Mouse (Mus musculus) midbrain, embryonic 11.5 days (tissue): ENCODE results near the gene Evpl. TPM values are rescaled to one million over a fixed set of nuclear protein-coding genes. Genes with fewer than 3 reads are reported as not detected.

Experiments
- ATAC-seq: fragments of 200-750 bp; cut with Nextera tagmentation; 2 replicates; pipeline ENCODE4 v1.8.0; 2017; ENCODE audit warnings: moderate TSS enrichment, moderate library complexity; ENCODE audit not compliant: low FRiP score
- DNase-seq: peaks from one replicate; pipeline ENCODE4 v3.0.0; 2015; ENCODE audit warnings: low spot score; ENCODE audit errors: missing footprints
- H3K27ac ChIP-seq: fragments of 300-500 bp; sonication (generic); 2 replicates; pipeline ENCODE4 v1.5.1; 2014; ENCODE audit warnings: low read depth, low read length
- H3K27me3 ChIP-seq: fragments of 300-500 bp; sonication (generic); 2 replicates; pipeline ENCODE4 v1.6.1; 2014; ENCODE audit warnings: mild to moderate bottlenecking, low read length, moderate library complexity, mixed read lengths; ENCODE audit not compliant: control insufficient read depth, insufficient read depth
- H3K36me3 ChIP-seq: fragments of 300-500 bp; sonication (generic); 2 replicates; pipeline ENCODE4 v1.6.1; 2014; ENCODE audit warnings: mild to moderate bottlenecking, low read length, moderate library complexity, mixed read lengths; ENCODE audit not compliant: control insufficient read depth, insufficient read depth
- H3K4me1 ChIP-seq: fragments of 300-500 bp; sonication (generic); 2 replicates; pipeline ENCODE4 v1.6.1; 2014; ENCODE audit warnings: low read length; ENCODE audit not compliant: control insufficient read depth, insufficient read depth
- H3K4me2 ChIP-seq: fragments of 300-500 bp; sonication (generic); 2 replicates; pipeline ENCODE4 v1.6.1; 2014; ENCODE audit warnings: mild to moderate bottlenecking, moderate library complexity
- H3K4me3 ChIP-seq: fragments of 300-500 bp; sonication (generic); 2 replicates; pipeline ENCODE4 v1.5.1; 2014; ENCODE audit warnings: low read depth, low read length
- H3K9ac ChIP-seq: fragments of 300-500 bp; sonication (generic); 2 replicates; pipeline ENCODE4 v1.6.1; 2014; ENCODE audit warnings: low read length
- H3K9me3 ChIP-seq: fragments of 300-500 bp; sonication (generic); 2 replicates; pipeline ENCODE4 v1.6.1; 2016; ENCODE audit warnings: low read length; ENCODE audit not compliant: control insufficient read depth
- whole genome bisulfite sequencing: fragments of 180-500 bp; shearing (Covaris S2); extraction: QIAGEN DNeasy Blood & Tissue Kit; methylation state at CpG from one replicate; pipeline ENCODE4 v1.1.7; 2014; 5-methylcytosine and 5-hydroxymethylcytosine counted together
- polyA plus RNA-seq: library from polyadenylated mRNA; unstranded; fragments of >200 nt; fragmentation: Nextera tagmentation; extraction: Ambion mirVana; gene quantifications from 2 replicates; pipeline ENCODE4 v1.2.1, GENCODE M21; 2014

Gene Evpl
- polyA plus RNA-seq, 1 experiment from 2014 or later = 0.26 TPM

DNA sequence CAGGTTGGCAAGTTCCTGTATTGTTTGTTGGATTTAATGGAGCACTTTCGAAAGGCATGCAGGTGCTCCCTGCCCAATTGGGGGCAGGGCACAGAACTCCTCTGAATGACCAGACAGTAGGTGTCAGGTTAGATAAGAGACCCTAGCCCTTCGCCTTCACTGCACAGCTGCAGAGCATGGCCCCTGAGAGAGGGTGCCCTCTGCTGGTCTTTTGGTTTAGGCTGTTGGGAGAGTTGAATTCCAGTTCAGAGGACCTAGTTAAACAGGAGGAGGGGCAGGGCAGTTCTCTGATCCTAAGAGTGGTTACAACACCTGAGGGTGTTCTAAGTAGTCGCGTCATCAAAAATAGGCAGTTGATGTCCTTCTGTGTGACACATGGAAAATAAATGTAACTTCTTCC, 18.0 kb downstream of the Evpl start:
- H3K36me3 ChIP-seq = no peaks in the 10 kb centered on the region
- no peak overlapping the region for H3K4me3 ChIP-seq
- DNase-seq (no peak), ATAC-seq (no peak)
- no peak overlapping the region for H3K4me2 ChIP-seq
- 16% methylated on average over 4 of the region's 4 CpGs for WGBS
- peaks cover 36% of the 10 kb centered on the region for H3K27me3 ChIP-seq
- no peak overlapping the region for H3K9ac ChIP-seq
- peaks cover 7% of the 10 kb centered on the region; the same call in 1 of the 2 replicates for H3K9me3 ChIP-seq
- no peak overlapping the region for H3K27ac ChIP-seq
- peaks cover 8% of the 10 kb centered on the region for H3K4me1 ChIP-seq

DNA sequence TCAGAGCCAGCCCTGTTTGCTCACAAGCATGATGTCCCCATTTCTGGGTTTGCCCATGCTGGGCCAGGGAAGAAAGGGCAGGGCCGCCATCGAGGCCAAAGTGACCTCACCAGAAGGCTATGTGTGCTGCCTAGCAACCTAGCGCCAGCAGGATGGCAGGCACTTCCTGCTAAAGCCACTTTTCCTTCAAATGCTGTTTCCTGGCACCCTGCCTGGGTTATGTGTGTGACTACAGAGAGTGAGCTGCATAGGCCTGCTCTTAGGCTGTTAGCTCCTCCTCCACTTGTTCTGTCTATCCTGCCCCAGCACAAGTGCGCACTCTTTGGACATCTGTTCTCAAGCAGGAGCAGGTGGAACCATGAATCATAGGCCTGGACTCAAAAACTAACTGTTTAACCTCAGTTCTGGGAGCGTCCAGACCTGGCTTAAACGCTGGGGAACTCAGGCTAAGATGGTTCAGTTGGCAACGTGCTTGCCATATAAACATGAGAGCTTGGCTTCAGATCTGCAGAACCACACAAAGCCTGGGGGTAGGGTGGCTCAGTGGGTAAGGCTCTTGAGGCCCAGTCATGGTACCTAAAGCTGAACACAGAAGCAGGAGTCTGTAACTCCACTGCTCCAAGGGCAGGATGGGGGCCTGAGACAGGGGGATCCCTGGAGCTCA, 19.0 kb downstream of the Evpl start:
- peaks cover 8% of the 10 kb centered on the region for H3K4me1 ChIP-seq
- ATAC-seq (no peak), DNase-seq (no peak)
- peaks cover 34% of the 10 kb centered on the region for H3K27me3 ChIP-seq
- H3K27ac ChIP-seq = no peak overlapping the region
- WGBS = 76% methylated on average over 7 of the region's 7 CpGs
- peaks cover 7% of the 10 kb centered on the region; the same call in 1 of the 2 replicates for H3K9me3 ChIP-seq
- no peak overlapping the region for H3K4me2 ChIP-seq
- H3K4me3 ChIP-seq = no peak overlapping the region
- no peaks in the 10 kb centered on the region for H3K36me3 ChIP-seq
- H3K9ac ChIP-seq = no peak overlapping the region

DNA sequence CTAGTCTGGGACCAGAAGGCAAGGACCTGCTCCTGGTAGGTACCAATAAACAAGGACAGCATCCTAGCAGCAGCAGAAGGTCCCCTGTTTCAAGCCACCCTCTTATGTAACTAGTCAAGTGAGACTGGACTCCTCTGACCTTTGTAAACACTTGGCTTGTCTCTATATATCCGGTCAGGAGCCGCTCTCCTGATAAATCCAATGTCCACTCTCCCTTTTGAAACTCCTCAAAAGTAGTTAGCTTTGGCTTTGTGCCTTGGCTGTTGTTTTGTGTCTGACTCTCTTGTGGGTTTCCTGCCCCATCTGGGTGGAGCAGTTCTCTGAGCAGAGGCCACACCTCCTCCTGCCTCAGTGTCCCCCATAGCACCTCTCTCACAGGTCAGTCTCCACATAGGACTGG, 19.6 kb downstream of the Evpl start:
- H3K4me1 ChIP-seq = peaks cover 8% of the 10 kb centered on the region

DNA sequence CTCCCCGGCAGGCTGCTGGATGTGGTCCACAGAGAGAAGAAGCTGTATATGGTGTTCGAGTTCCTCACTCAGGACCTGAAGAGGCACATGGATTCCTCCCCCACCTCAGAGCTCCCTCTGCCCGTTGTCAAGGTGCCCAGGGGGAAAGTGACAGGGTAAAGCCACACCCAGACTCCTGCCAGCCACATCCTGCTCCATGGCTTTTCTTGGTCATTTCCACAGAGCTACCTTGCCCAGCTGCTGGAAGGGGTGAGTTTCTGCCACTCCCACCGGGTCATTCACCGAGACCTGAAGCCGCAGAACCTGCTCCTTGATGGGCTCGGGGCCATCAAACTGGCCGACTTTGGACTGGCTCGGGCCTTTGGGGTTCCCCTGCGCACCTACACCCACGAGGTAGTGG, 21.3 kb downstream of the Evpl start:
- Histone ChIP-seq H3K27ac (no peak overlapping the region), H3K4me1 (0 out of 2 replicates have a peak, but pooled peaks cover 2% of the 10 kb centered on the region), H3K9ac (no peak overlapping the region), H3K9me3 (peaks cover 4% of the 10 kb centered on the region; the same call in 1 of the 2 replicates), H3K4me2 (no peak overlapping the region), H3K36me3 (no peaks in the 10 kb centered on the region), H3K27me3 (peaks cover 10% of the 10 kb centered on the region), H3K4me3 (no peak overlapping the region)
- DNase-seq = no peak
- 89% methylated on average over 11 of the region's 11 CpGs for WGBS
- no peak for ATAC-seq

More for the DNA sequence above, 19.6 kb downstream of the Evpl start:
- Histone ChIP-seq H3K9me3 (peaks cover 7% of the 10 kb centered on the region; the same call in 1 of the 2 replicates), H3K27ac (no peak overlapping the region), H3K9ac (no peak overlapping the region), H3K27me3 (peaks cover 28% of the 10 kb centered on the region), H3K36me3 (no peaks in the 10 kb centered on the region), H3K4me3 (no peak overlapping the region), H3K4me2 (no peak overlapping the region)
- DNase-seq (no peak), ATAC-seq (no peak)
- WGBS = 76% methylated on average over 2 of the region's 2 CpGs

DNA sequence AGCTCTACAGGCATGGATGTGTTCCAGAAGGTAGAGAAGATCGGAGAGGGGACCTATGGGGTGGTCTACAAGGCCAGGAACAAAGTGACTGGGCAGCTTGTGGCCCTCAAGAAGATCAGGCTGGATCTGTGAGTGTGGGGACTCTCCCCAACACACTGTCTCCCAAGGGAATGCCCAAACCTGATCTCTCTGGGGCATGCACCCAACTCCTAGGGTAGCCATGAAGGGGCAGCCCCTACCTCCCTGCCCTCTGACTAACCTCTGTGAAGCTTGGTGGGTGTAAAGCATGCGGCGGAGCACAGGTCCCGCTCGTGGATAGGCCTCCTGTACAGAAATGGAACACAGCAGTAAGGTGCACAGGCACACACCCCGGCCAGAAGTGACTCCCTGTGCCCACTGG, 21.9 kb downstream of the Evpl start:
- no peak overlapping the region for H3K4me2 ChIP-seq
- DNase-seq (no peak), ATAC-seq (no peak)
- H3K36me3 ChIP-seq = no peaks in the 10 kb centered on the region
- no peaks in the 10 kb centered on the region for H3K9me3 ChIP-seq
- H3K4me3 ChIP-seq = no peak overlapping the region
- no peak overlapping the region for H3K27ac ChIP-seq
- no peak overlapping the region for H3K9ac ChIP-seq
- peaks cover 5% of the 10 kb centered on the region for H3K27me3 ChIP-seq
- 0 out of 2 replicates have a peak, but pooled peaks cover 2% of the 10 kb centered on the region for H3K4me1 ChIP-seq
- 87% methylated on average over 6 of the region's 6 CpGs for WGBS

DNA sequence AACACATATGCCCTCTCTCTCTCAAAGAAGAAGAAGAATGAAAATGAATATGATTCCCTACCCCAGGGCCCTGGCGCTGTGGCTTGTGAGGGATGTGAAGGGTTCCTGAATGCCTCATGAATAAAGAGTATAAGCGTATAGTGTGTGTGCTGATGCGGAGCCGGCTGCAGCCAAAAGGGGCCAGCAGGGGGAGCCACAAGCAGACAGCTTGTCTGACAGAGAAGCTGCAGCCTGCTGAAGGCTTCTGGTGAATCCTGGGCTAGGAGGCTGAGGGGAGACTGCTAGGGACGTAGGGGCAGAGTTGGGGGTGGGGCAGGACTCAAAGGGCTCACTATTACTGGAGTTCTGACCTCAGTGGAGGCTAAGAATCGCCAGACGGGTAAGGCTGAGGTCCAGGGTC, 22.7 kb downstream of the Evpl start:
- Histone ChIP-seq H3K9ac (no peak overlapping the region), H3K27ac (no peak overlapping the region), H3K4me1 (0 out of 2 replicates have a peak, but pooled peaks cover 2% of the 10 kb centered on the region), H3K4me2 (no peak overlapping the region), H3K9me3 (no peaks in the 10 kb centered on the region), H3K4me3 (no peak overlapping the region), H3K36me3 (no peaks in the 10 kb centered on the region), H3K27me3 (no peaks in the 10 kb centered on the region)
- ATAC-seq (no peak), DNase-seq (no peak)
- WGBS = 87% methylated on average over 7 of the region's 7 CpGs

DNA sequence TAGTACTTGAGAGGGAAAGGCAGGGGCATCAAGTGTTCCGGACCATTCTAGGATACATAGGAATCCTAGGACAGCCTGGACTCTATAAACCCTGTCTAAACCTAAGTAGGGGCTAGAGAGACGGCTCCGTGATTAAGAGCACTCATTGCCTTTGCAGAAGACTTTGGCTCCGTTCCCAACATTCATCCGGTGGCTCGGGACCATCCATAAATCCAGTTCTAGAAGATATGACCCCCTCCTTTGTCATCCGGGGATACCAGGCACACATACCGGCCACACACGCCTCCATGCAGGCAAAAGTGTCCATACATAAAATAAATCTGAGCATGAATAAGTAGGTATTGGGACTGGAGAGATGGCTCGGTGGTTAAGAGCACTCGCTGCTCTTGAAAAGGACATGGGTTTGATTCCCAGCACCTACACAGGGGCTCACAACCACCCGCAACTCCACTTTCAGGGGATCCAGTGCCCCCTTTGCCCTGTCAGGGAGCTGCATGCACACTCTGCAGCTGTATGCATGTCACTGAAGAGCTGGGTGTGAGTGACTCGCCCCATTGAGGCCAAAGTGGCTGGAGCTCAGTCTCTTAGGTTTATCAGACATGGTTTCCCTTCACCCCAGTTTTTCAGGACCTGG, 23.9 kb downstream of the Evpl start:
- 0 out of 2 replicates have a peak, but pooled peaks cover 2% of the 10 kb centered on the region for H3K4me1 ChIP-seq
- H3K9me3 ChIP-seq = no peaks in the 10 kb centered on the region
- H3K4me3 ChIP-seq = no peak overlapping the region
- DNase-seq (peak; percentile 59), ATAC-seq (no peak)
- H3K27ac ChIP-seq = no peak overlapping the region
- no peak overlapping the region for H3K9ac ChIP-seq
- WGBS = 92% methylated on average over 13 of the region's 13 CpGs
- no peak overlapping the region for H3K4me2 ChIP-seq
- H3K36me3 ChIP-seq = no peaks in the 10 kb centered on the region
- no peaks in the 10 kb centered on the region for H3K27me3 ChIP-seq

DNA sequence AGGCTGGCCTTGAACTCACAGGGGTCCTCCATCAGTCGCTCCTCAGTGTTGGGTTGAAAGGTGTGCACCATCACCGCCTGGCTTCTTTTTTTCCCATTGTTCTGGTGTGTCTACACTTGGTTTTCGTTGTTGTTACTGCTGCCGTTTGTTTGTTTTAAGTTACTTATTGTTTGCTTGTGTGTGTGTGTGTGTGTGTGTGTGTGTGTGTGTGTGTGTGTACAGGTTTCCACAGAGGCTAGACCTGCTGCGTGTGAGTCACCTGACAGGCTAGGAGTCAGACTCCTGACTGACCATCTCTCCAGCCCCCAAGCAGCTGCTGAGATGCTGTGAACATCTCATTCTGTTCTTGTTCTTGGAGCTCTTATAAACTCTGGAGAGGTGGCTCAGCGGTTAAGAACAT, 25.0 kb downstream of the Evpl start:
- no peaks in the 10 kb centered on the region for H3K9me3 ChIP-seq
- ATAC-seq (no peak), DNase-seq (no peak)
- no peak overlapping the region for H3K9ac ChIP-seq
- 90% methylated on average over 6 of the region's 6 CpGs for WGBS
- H3K27me3 ChIP-seq = no peaks in the 10 kb centered on the region
- no peak overlapping the region for H3K4me2 ChIP-seq
- H3K27ac ChIP-seq = no peak overlapping the region
- no peak overlapping the region for H3K4me3 ChIP-seq
- H3K36me3 ChIP-seq = no peaks in the 10 kb centered on the region
- H3K4me1 ChIP-seq = no peaks in the 10 kb centered on the region

DNA sequence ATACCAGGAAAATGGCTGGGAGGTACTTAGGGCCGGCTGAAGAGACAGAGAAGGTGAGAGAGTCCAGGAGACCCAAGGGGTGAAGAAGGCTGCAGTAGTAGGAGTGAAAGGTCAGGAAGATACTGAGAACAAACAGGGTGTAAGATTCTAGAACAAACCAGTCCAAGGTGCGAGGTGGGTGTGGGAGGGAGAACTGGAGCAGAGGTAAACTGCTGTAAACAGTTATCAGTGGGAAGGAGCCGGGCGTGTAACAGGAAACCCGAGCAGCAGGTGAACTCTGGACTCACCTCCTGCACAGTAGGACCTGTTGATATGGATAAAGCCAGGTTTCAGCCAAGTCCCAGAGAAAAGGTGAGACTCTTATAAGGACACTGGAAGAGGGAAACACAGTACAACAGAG, 27.2 kb downstream of the Evpl start:
- Histone ChIP-seq H3K4me1 (no peaks in the 10 kb centered on the region), H3K9me3 (no peaks in the 10 kb centered on the region), H3K4me2 (no peak overlapping the region), H3K27ac (no peak overlapping the region), H3K36me3 (peaks cover 4% of the 10 kb centered on the region; the same call in 1 of the 2 replicates), H3K4me3 (no peak overlapping the region), H3K27me3 (no peaks in the 10 kb centered on the region), H3K9ac (no peak overlapping the region)
- ATAC-seq (no peak), DNase-seq (peak; percentile 41)
- WGBS = 80% methylated on average over 5 of the region's 5 CpGs
